Mouse (Mus musculus) retina, postnatal 7 days (tissue): ENCODE measurements at regions not wholly inside any gene's neighbourhood (a gene's known extent, or its start where the extent isn't known, plus 50 kb on each side); places are given as distances from the start of the nearest gene placed in this dataset.

Experiments used
- DNase-seq: peaks from one replicate; pipeline ENCODE4 v3.0.0-alpha.2; 2012; ENCODE audit warnings: low read depth, low spot score

GRCm38 (mm10) chr2:45514290-45515180, 397.3 kb upstream of the Zeb2 start:
- DNase-seq: no peak

- no peak for DNase-seq
These were observed 395.7 kb upstream of the Zeb2 start for GRCm38 (mm10) chr2:45512852-45513251.

DNA sequence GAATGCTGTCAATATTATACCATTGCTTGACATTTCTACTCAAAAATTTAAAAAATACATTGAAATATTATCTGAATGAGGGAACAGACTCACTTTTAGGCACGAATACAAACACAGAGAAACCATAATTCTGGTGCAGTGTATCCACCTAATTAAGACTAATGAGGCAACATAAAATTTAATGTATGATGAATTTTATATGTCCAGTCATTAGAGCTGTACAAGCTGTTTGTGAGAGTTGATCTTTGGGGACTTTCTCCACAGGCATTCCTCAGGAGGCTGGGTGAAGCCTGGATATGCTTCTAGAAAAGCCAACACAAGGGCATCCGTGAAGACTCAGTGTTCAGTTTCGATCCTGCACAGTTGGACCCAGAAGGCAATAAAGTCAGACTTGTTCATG, 394.6 kb upstream of the Zeb2 start:
- DNase-seq: no peak

GRCm38 (mm10) chr2:45504468-45504867, 387.3 kb upstream of the Zeb2 start:
- no peak for DNase-seq

GRCm38 (mm10) chr2:45493656-45494055, 376.5 kb upstream of the Zeb2 start:
- DNase-seq: no peak

- DNase-seq: no peak
These were observed 369.3 kb upstream of the Zeb2 start for GRCm38 (mm10) chr2:45486530-45486929.

DNA sequence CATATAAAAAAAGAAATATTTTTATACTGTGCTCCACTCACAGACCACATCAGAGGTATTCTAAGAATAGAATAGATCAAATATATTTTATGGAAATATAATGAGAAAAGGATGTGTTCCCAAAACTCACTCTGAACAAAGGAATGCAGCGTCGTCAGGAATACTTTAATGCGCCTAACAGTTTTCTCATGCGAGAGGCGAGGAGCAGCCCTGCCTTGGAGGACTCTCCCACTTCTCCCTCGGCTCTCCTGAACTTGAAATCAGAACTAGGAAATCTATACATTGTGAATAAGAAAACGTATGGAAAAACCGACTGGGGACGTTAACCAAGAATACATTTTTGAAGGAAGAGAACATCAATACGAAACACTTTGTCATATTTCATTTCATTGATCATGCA, 368.3 kb upstream of the Zeb2 start:
- DNase-seq: no peak

- no peak for DNase-seq
These were observed 363.5 kb upstream of the Zeb2 start for GRCm38 (mm10) chr2:45480671-45481070.

- DNase-seq: no peak
These were observed 358.8 kb upstream of the Zeb2 start for GRCm38 (mm10) chr2:45475996-45476395.

- DNase-seq: no peak
These were observed 347.1 kb upstream of the Zeb2 start for GRCm38 (mm10) chr2:45464306-45464705.

DNA sequence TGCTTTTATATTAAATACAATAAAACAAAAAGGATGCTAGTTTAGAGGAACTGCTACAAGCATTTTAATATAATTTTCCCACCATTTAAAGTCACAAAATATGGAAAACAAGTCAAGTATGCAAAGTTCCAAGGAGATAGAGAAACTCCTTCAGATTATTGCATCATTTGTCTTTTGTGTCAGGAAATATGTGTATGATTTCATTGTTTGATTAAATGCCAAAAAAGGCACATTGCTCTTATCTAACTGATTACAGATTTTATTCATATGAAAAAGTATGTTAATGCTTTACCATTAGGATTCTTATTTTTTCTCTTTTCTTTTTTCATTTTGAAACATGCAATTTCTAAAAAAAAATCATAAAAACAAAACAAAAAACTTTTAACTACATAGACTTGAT, 342.2 kb upstream of the Zeb2 start:
- no peak for DNase-seq

- DNase-seq: no peak
These were observed 337.6 kb upstream of the Zeb2 start for GRCm38 (mm10) chr2:45454811-45455210.

DNA sequence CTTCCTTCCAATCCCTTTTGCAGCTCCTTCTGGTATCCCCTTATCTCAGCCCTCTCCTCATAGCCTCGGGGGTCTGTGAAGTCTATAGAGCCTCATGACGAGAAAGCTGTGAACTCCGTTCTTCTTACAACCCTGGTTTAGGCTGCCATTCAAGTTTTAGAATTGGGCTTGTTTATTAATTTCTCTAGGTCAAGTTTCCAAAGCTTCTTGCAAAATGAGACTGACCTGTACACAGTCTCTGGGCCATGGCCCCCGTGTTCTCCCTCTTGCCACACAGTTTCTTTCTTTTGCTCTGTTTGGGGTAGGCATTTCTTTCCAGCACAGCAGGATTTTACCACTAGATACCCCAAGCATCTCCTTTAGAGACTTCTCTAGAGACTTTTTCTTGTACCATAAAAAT, 322.0 kb upstream of the Zeb2 start:
- DNase-seq: no peak

DNA sequence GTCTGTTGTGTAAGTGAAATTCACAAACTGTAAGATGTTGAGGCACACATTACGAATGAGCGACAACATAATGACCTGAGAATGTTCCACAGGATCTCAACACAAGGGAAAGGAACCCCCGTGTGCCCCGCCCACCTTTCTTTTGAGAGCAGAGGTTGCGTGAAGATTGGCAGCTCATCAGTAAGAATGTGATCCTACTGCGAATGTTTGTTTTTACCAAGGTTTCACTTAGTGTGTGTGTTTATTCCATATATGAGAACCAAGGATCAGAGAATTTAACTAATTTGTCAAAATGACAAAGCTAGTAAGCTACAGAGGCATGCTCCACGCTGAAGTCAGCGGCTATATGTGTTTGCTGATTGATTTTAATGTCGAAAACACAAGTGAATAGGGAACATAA, 321.5 kb upstream of the Zeb2 start:
- no peak for DNase-seq

GRCm38 (mm10) chr2:45435261-45435980, 318.2 kb upstream of the Zeb2 start:
- no peak for DNase-seq

DNA sequence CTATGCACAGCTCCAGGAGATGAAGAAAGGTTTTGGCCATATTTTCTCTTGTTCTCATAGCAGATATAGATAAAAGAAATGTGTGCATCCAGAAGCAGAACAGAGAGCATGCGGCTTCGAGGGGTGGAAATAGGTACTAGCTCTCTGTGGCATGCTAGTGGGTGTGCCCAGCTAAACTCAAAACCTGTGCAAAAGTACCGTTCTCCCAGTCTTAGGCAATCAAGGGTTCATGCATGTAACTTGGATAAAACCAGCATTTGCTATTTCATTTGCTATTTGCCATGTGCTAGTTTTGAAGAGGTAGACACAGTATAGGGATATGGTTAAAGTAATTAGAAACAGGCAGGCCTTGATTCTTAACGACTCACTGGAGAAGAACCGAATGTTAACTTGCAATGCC, 317.6 kb upstream of the Zeb2 start:
- DNase-seq: no peak

DNA sequence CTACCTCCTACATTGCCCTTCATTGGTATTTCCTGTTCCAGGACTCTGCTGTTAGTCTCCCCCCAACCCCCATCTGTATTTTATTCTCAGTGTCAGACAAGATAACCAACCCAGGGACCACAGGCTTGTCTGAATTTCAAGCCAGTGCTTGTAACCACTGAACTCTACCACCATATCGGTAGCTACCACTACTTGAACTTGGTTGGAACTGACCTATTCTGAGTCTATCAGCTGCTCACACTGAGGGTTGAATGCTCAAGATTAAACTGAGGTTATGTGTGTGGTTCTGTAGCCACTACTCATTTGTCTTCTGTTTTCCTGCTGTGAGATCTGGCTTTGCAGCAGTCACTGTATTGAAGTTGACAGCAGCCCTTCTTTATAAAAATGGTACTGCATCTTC, 317.0 kb upstream of the Zeb2 start:
- no peak for DNase-seq

GRCm38 (mm10) chr2:45431366-45431765, 314.2 kb upstream of the Zeb2 start:
- DNase-seq: no peak

- no peak for DNase-seq
These were observed 304.6 kb upstream of the Zeb2 start for GRCm38 (mm10) chr2:45421774-45422173.

DNA sequence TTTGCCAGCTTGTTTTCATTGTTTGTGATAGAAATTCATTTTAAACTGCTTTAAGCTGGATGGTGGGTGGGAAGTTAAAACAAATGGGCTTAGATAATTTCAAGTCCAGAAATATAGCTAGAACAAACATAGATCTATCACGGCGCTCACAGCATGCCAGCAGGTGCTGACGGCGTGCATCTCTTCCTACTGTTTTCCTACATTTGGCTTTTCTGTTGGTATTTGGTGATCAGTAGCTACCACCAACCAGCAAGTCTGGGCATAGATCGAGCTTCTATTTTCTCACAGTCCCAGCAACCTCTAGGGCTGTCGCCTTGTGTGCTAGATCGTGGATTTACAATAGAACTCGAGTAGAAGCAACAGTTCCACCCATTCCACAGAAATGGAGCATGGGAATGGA, 290.9 kb upstream of the Zeb2 start:
- no peak for DNase-seq

DNA sequence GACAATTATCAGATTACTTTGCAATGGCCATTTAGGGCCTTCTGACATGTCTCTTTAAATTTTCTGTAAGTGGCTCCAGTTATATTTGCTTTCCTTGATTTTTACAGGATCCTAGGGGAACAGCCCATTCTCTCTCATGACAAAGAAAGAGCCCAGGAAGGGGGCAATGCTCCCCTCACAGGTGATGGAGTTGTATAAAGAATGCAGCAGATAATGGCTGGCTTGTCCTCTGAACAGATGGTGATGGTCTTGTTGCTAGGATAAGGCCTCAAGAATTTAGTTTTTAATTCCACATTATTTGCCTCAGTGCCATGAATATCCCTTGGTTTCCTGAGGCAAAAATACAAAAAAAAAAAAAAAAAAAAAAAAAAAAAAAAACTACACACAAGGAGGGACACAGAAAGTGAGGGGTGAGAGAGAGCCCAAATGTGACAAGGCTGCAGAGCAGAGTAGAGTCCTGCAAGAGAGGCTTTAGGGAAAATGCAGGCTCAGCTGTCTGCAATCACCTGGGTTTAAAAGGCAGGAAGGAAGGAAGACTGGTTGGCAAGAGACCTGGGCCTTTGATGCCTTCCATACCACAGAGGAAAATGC, 272.8 kb upstream of the Zeb2 start:
- DNase-seq: no peak

GRCm38 (mm10) chr2:45371268-45371667, 254.1 kb upstream of the Zeb2 start:
- DNase-seq: no peak

- DNase-seq: no peak
These were observed 253.4 kb upstream of the Zeb2 start for GRCm38 (mm10) chr2:45370615-45370968.
